Mouse (Mus musculus) olfactory bulb, adult 2 months (tissue): Measurements from ENCODE around the gene Vac14. TPM values are rescaled to one million over a fixed set of nuclear protein-coding genes. Genes with fewer than 3 reads are reported as not detected.

Experiments
- H3K27ac ChIP-seq: fragments of 200-500 bp; 2 replicates; pipeline ENCODE4 v1.5.1; 2012; ENCODE audit warnings: low read depth, low read length; ENCODE audit not compliant: insufficient read depth
- H3K4me1 ChIP-seq: fragments of 200-500 bp; 2 replicates; pipeline ENCODE4 v1.6.1; 2012; ENCODE audit warnings: low read length; ENCODE audit not compliant: control insufficient read depth, insufficient read depth
- H3K4me3 ChIP-seq: fragments of 200-500 bp; 2 replicates; pipeline ENCODE4 v1.5.1; 2012; ENCODE audit warnings: mild to moderate bottlenecking, low read depth, low read length, moderate library complexity; ENCODE audit not compliant: insufficient read depth
- CTCF ChIP-seq: fragments of 200-500 bp; IDR thresholded peaks from 2 replicates; pipeline ENCODE4 v1.5.1; 2012; ENCODE audit warnings: low read depth, mild to moderate bottlenecking, low read length, moderate library complexity; ENCODE audit not compliant: insufficient read depth
- POLR2A ChIP-seq: fragments of 200-500 bp; IDR thresholded peaks from 2 replicates; pipeline ENCODE4 v1.6.1; 2012; ENCODE audit warnings: mild to moderate bottlenecking, low read depth, low read length, moderate library complexity; ENCODE audit not compliant: insufficient read depth
- WGBS: fragments of 180-500 bp; shearing (Covaris S2); methylation state at CpG from one replicate; pipeline ENCODE4 v1.1.7; 2018; 5-methylcytosine and 5-hydroxymethylcytosine counted together
- polyA plus RNA-seq: library from polyadenylated mRNA; stranded (reverse); fragments of >200 nt; gene quantifications from 2 replicates; pipeline ENCODE4 v1.2.4, GENCODE M21; 2012; ENCODE audit warnings: low replicate concordance; ENCODE audit not compliant: missing spikeins, insufficient read depth, insufficient read length

The Vac14 gene
- polyA plus RNA-seq, 1 experiment: not detected

DNA sequence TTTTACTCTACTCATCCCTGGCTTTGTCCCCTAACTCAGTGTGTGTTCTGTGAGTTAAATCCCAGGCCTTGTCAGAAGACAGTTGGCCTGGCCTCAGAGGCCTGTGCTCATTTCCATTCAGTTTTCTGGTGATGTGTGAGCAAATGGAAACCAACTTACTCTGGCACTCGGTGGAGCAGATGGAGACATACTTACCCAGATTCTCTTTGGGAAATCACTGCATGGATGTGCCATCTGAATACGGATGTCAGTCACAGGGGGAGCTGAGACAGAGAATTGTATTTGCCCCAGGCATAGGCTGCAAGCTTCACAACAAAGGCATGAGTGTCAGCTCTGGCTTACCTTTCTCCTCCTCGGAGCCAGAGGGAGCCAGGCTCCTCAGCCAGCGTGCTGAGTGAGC, 8.0 kb downstream of the Vac14 start:
- WGBS: 60% methylated on average over 4 of the region's 4 CpGs
- H3K4me1 ChIP-seq: peaks cover 20% of the 10 kb centered on the region
- H3K27ac ChIP-seq: no peak overlapping the region
- TF ChIP-seq POLR2A (no peak), CTCF (no peak)
- no peak overlapping the region for H3K4me3 ChIP-seq

DNA sequence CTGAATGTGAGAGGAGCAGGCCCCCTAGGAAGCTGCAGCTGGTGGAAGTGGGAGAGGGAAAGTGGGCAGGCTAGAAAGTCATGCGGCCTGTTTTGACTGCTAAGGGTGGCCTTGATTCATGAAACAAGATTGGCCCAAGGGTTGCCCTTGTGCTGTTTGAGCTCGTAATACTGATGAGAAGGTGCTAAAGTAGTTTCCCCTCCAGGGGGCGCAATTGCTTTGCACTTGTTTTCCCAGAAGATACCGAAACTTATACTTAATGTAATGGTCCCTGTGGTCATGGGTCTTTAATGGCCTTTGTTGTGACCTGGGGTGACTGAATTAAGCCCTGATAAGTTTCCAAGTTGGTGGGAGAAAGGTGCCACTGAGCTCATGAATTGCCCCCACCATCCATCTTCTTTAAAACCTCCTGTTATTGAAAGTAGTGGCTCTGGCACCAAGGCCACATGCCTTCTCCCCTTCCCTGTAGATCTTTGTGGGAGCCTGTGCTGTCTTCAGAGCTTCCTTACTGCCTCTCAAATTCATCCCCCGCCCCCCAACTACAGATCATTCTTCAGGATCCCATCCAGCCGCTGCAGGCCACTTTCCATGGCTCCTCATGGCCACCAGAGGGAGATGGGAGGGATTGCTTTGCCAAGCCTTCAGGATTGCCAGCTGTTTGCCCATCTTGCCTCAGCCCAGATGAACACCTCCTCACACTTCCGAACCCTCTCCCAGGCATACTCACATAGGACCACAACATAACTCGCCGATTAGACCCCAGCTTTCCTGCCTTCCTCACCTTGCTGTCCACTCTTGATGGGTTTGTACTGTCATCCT, 11.1 kb downstream of the Vac14 start:
- Histone ChIP-seq H3K27ac (peak overlapping the region; percentile 74; the same call in 1 of the 2 replicates), H3K4me1 (peaks cover 28% of the 10 kb centered on the region), H3K4me3 (no peak overlapping the region)
- WGBS: 61% methylated on average over 9 of the region's 9 CpGs
- TF ChIP-seq POLR2A (no peak), CTCF (0 out of 2 replicates have a peak, but pooled peaks have one; percentile 43)

DNA sequence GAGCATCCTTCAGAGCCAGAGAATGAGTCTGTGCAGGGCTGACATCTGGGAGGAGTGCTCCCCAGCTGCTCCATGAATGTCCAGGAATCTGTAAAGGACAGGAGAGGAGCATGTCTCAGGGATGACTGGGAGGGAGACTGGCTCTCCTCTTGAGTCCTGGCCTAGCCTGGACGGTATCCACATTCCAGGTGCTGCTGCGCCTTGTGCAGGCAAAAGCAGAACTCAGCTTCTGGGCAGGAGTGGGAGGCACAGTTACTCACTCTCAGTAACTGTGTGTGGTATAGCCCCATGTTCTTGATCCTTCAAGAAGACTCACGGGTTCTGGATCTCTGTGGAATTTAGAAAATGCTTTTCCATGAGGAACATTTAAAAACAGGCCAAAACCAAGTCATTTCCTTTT, 11.7 kb downstream of the Vac14 start:
- WGBS: 70% methylated on average over 3 of the region's 3 CpGs
- peak overlapping the region; percentile 74; the same call in 1 of the 2 replicates for H3K27ac ChIP-seq

DNA sequence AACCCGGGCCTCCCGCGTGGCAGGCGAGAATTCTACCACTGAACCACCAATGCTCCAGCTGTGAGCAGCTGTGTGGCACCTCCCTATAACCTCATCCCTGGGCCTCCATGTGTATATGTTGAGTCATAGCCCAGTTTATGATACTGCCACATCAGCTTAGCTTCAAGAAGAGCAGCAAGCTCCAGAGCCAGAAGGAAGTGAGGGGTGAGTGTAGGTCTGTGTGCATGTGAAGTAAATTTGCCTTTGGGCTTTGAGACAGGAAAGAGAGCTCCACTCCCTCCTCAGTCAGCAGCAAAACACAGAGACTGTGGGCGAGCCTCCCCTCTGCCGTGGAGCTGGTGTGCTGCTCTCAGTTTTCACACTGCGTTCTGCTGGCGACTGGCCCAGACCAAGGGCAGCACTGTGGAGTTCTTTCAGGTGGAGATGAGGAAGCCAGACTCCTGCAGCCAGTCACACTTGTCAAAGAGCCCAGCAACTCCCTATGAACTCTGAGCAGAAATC, 12.2 kb downstream of the Vac14 start:
- TF ChIP-seq POLR2A: no peak
- peak overlapping the region; percentile 40 for H3K27ac ChIP-seq

More for the DNA sequence above, 11.7 kb downstream of the Vac14 start:
- TF ChIP-seq CTCF (no peak), POLR2A (no peak)
- Histone ChIP-seq H3K4me1 (peaks cover 28% of the 10 kb centered on the region), H3K4me3 (no peak overlapping the region)

DNA sequence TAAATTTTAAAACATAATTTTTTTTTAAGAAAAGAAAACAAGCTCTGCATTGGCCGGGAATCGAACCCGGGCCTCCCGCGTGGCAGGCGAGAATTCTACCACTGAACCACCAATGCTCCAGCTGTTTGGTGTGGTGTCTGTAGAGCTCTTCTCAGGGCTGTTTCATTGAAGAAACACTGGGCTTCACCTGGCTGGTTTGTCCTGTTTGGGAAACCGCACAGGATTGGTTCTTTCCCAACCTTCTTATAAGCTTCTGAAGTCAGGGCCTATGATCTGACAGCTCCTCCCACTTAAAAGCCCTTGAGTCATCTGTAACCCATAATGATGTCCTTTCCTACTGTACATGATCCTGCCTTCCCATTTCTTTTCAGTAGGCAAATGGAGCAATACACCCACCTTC, 12.8 kb downstream of the Vac14 start:
- no peak overlapping the region; the same call in 1 of the 2 replicates for H3K27ac ChIP-seq
- H3K4me1 ChIP-seq: peaks cover 28% of the 10 kb centered on the region
- no peak overlapping the region for H3K4me3 ChIP-seq
- WGBS: 79% methylated on average over 7 of the region's 7 CpGs
- TF ChIP-seq CTCF (no peak), POLR2A (no peak)

More for the DNA sequence above, 12.2 kb downstream of the Vac14 start:
- whole genome bisulfite sequencing: 41% methylated on average over 8 of the region's 8 CpGs
- H3K4me3 ChIP-seq: no peak overlapping the region
- H3K4me1 ChIP-seq: peaks cover 28% of the 10 kb centered on the region

DNA sequence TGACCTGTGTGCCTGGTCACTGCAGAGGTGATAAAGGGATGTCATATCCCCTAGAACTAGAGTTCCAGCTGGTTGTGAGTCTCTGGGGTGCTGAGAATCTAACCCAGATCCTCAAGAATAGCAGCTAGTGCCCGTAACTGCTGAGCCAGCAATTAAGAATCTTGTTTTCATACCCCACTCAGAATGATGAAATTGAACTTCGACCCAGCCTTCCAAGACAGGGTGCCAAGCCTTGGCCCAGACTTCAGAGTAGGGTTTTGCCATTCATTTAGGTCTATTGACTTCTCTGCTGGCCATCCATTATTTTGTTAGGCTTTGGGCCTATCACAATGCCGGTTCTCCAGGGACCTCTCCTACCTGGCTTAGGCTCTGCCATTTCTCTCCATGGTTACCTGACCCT, 15.4 kb downstream of the Vac14 start:
- TF ChIP-seq CTCF (no peak), POLR2A (no peak)
- H3K4me1 ChIP-seq: peaks cover 24% of the 10 kb centered on the region
- 95% methylated on average over 3 of the region's 3 CpGs for WGBS
- H3K4me3 ChIP-seq: no peak overlapping the region
- no peak overlapping the region for H3K27ac ChIP-seq

DNA sequence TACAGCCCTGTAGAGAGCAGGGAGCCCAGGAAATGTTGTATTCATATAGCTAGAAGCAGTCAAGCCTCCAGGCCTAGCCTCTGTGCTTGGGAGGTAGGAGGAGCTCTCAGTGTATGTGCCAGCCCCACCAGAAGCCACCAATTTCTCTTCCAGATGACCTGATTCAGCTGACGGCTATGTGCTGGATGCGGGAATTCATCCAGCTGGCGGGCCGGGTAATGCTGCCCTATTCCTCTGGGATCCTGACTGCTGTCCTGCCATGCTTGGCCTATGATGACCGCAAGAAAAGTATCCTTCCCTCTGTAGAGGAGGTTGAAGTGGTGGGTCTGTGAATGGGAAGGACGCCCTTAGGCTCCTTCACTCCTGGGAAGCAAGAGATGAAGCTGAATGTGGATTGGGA, 17.8 kb downstream of the Vac14 start:
- no peak for TF ChIP-seq POLR2A
- TF ChIP-seq CTCF: no peak
- Histone ChIP-seq H3K4me3 (no peak overlapping the region), H3K4me1 (peaks cover 8% of the 10 kb centered on the region), H3K27ac (no peak overlapping the region)
- whole genome bisulfite sequencing: 91% methylated on average over 6 of the region's 6 CpGs

DNA sequence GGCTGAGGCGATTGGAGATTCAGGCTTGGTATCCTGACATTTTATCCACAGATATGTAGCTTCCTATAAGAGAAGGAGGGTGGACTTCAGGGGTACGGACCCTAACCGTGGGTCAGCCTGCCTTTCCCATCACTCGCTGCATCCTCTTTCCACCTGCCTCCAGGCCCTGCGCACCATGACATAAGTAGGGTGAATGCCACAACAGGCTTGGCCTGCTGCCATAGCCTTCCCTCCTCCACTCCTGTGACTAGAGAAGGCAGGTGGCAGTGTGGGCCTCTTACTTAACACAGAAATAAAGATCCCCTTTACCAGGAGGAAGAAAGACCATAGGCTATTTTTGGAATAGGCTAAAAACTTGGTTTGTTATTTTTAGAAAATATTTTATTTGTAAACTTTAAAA, 23.9 kb downstream of the Vac14 start:
- Histone ChIP-seq H3K27ac (no peak overlapping the region), H3K4me3 (no peak overlapping the region), H3K4me1 (peaks cover 5% of the 10 kb centered on the region)
- TF ChIP-seq POLR2A: no peak
- no peak for TF ChIP-seq CTCF
- 59% methylated on average over 5 of the region's 5 CpGs for WGBS

DNA sequence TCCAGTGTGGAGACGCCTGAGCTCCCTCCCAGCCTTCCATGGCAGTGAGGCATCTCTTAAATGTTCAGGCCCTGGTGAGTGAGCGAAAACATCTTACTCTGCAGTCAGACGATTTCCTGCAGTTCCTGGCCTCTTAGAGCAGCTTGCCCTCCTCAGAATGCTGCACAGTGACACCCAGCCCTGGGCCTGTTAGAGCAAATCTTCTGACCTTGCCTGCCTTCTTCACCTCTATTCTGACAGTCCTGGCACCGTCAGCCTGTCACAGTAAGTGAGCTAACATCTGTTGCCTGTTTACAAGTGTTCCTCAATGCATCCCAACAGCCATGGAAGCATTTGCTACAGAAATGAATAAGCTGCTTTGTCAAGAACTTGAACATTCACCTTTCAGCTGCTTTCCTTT, 24.8 kb downstream of the Vac14 start:
- TF ChIP-seq CTCF: no peak
- TF ChIP-seq POLR2A: no peak
- Histone ChIP-seq H3K4me1 (peaks cover 5% of the 10 kb centered on the region), H3K4me3 (no peak overlapping the region), H3K27ac (no peak overlapping the region)
- WGBS: 72% methylated on average over 4 of the region's 4 CpGs

DNA sequence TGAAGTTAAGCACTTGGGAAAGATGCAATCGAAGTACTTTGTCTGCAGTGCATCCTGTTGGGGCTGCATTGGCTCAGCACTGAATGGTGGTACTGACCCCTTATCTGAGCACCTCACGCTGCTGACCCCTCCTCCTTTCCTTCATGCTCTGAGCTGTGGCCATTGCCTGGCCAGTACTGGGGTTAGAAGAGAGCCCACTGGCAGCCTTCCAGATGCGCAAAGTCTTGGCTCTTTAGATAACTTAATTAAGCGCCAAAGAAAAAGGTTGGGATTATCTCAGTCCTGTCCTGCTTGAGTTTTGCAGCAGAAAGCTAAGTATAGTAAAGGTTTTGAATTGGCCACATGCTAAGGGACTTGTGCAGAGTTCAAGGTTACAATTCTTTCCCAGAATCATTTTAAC, 26.0 kb downstream of the Vac14 start:
- TF ChIP-seq POLR2A (no peak), CTCF (no peak)
- 63% methylated on average over 4 of the region's 4 CpGs for WGBS

More for the DNA sequence above, 26.0 kb downstream of the Vac14 start:
- Histone ChIP-seq H3K27ac (no peak overlapping the region), H3K4me3 (no peak overlapping the region), H3K4me1 (peaks cover 5% of the 10 kb centered on the region)
